Mouse (Mus musculus) myocyte (in vitro differentiated cells): ENCODE measurements around the gene Olfr50. TPM values are rescaled to one million over a fixed set of nuclear protein-coding genes. Genes with fewer than 3 reads are reported as not detected.

Experiments
- H3K27me3 ChIP-seq: one replicate; pipeline ENCODE4 v1.6.1; 2011; ENCODE audit not compliant: control insufficient read depth, insufficient read depth, insufficient read length
- H3K36me3 ChIP-seq: one replicate; pipeline ENCODE4 v1.6.1; 2011; ENCODE audit not compliant: control insufficient read depth, insufficient read depth
- H3K4me2 ChIP-seq: one replicate; pipeline ENCODE4 v1.6.1; 2011; ENCODE audit warnings: low read depth, control low read depth
- H3K4me3 ChIP-seq: one replicate; pipeline ENCODE4 v1.5.1; 2011; ENCODE audit warnings: mild to moderate bottlenecking, control low read depth, moderate library complexity
- H3K79me2 ChIP-seq: one replicate; pipeline ENCODE4 v1.6.1; 2011; ENCODE audit not compliant: control insufficient read depth, insufficient read depth
- H3ac ChIP-seq: one replicate; pipeline ENCODE4 v1.6.1; 2011; ENCODE audit not compliant: control insufficient read depth, insufficient read length
- CEBPB ChIP-seq: IDR thresholded peaks from 2 replicates; pipeline ENCODE4 v1.6.1; 2011; ENCODE audit warnings: mild to moderate bottlenecking, moderate library complexity; ENCODE audit not compliant: poor library complexity, insufficient read depth, severe bottlenecking
- E2F4 ChIP-seq: IDR thresholded peaks from one replicate; pipeline ENCODE4 v1.6.1; 2011; ENCODE audit warnings: mild to moderate bottlenecking, control low read depth, moderate library complexity; ENCODE audit not compliant: insufficient read depth
- MAX ChIP-seq: IDR thresholded peaks from one replicate; pipeline ENCODE4 v1.6.1; 2011; ENCODE audit warnings: low read depth, mild to moderate bottlenecking, control low read depth
- MYOD1 ChIP-seq, 3 experiments: IDR thresholded peaks; one replicate each; pipeline ENCODE4 v1.6.1; 2011; ENCODE audit warnings: control low read depth in 2 of 3, low read depth in 2 of 3, mild to moderate bottlenecking in 2 of 3, moderate library complexity in 1 of 3; ENCODE audit not compliant: insufficient read length in 2 of 3, control insufficient read depth in 1 of 3
- MYOG ChIP-seq, 3 experiments: IDR thresholded peaks; one replicate each; pipeline ENCODE4 v1.6.1; 2011; ENCODE audit warnings: control low read depth in 2 of 3, low read depth in 2 of 3, mild to moderate bottlenecking in 2 of 3; ENCODE audit not compliant: insufficient read length in 2 of 3, control insufficient read depth in 1 of 3, insufficient read depth in 1 of 3
- POLR2A ChIP-seq: IDR thresholded peaks from one replicate; pipeline ENCODE4 v1.6.1; 2011; ENCODE audit warnings: low read depth, mild to moderate bottlenecking, control low read depth, moderate library complexity; ENCODE audit not compliant: insufficient read length
- POLR2AphosphoS2 ChIP-seq: IDR thresholded peaks from one replicate; pipeline ENCODE4 v1.6.1; 2011; ENCODE audit warnings: low read depth, control low read depth; ENCODE audit not compliant: insufficient read length
- REST ChIP-seq: IDR thresholded peaks from one replicate; pipeline ENCODE4 v1.6.1; 2011; ENCODE audit warnings: mild to moderate bottlenecking, control low read depth, moderate library complexity; ENCODE audit not compliant: insufficient read depth, insufficient read length
- SRF ChIP-seq: IDR thresholded peaks from one replicate; pipeline ENCODE4 v1.6.1; 2011; ENCODE audit warnings: low read depth; ENCODE audit not compliant: control insufficient read depth, insufficient read length
- TCF12 ChIP-seq: IDR thresholded peaks from one replicate; pipeline ENCODE4 v1.6.1; 2011; ENCODE audit warnings: mild to moderate bottlenecking, control low read depth; ENCODE audit not compliant: poor library complexity, insufficient read depth, severe bottlenecking
- TCF3 ChIP-seq: IDR thresholded peaks from one replicate; pipeline ENCODE4 v1.6.1; 2011; ENCODE audit warnings: low read depth, control low read depth; ENCODE audit not compliant: insufficient read length
- USF1 ChIP-seq: IDR thresholded peaks from one replicate; pipeline ENCODE4 v1.6.1; 2011; ENCODE audit warnings: low read depth, mild to moderate bottlenecking, control low read depth, moderate library complexity
- polyA plus RNA-seq: library from polyadenylated mRNA; unstranded; fragments of >200 nt; fragmentation: generic; extraction: Trizol; gene quantifications from one replicate; pipeline ENCODE4 v1.2.1, GENCODE M21; 2012; ENCODE audit warnings: missing spikeins

The Olfr50 gene
- polyA plus RNA-seq: not detected

DNA sequence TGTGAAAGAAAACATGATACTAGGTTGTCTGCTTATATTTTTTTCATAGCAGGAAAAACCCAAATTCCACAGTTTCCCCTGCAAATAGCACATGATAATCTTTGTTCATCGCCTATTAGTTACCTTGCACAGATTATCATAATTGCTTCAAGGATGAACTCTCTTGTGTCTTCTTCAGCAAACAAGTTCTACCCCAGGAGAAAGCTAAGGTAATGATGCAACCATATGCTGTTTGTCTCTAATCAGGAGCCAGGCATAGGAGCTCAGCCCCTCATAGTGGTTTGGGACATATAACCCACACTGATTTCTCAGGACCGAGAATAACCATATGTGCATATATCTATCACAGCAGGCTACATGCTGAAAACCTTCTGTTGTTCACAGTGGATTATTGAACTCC lies at the start of gene Olfr50:
Gene Olfr50, plus strand, starts transcription at position 301 of the 400 bp plus-strand sequence.
- Histone ChIP-seq H3K36me3 (no peaks in the 10 kb centered on the region), H3K4me3 (no peak within 1 kb of the TSS), H3ac (no peak within 1 kb of the TSS), H3K27me3 (no peaks in the 10 kb centered on the region), H3K79me2 (no peaks in the 10 kb centered on the region), H3K4me2 (no peak within 1 kb of the TSS)
- TF ChIP-seq CEBPB (no peak), POLR2AphosphoS2 (no peak), SRF (no peak), POLR2A (no peak), MYOD1 (IDR thresholded peaks at IDR 0.05; ENCODE audit: control insufficient read depth in 1 of 3, insufficient read length in 2 of 3, low read depth in 2 of 3) (no peak), REST (no peak), E2F4 (no peak), MAX (no peak), TCF12 (no peak), TCF3 (no peak), USF1 (no peak), MYOG (IDR thresholded peaks at IDR 0.05; ENCODE audit: control insufficient read depth in 1 of 3, insufficient read depth in 1 of 3, insufficient read length in 2 of 3, low read depth in 2 of 3) (no peak)

DNA sequence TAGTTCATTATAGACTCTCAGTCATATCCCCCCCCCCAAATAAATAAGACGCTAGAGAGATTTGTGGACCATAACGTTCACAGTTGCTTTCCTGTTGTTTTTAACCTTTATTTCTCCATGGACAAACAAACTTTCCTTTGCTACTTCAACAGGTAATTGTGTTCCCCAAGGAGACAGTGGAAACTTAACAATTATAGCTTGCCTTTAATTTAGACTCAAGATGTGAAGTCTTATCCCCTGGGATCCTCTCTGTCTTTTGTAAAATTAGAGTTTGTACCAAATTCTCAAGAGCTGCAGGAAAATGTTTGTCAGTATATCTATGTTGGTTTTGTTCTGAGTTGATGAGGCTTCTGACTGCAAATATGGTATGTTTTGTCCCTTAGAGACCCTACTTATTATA lies 6.4 kb upstream of the Olfr50 start, which contains the start of gene Olfr348:
Gene Olfr348, plus strand, starts transcription at position 301 of the 400 bp plus-strand sequence.
- Histone ChIP-seq H3K79me2 (no peaks in the 10 kb centered on the region), H3K27me3 (no peaks in the 10 kb centered on the region), H3K4me2 (no peak within 1 kb of the TSS), H3K36me3 (no peaks in the 10 kb centered on the region), H3ac (no peak within 1 kb of the TSS), H3K4me3 (no peak within 1 kb of the TSS)
- no peak for TF ChIP-seq E2F4

- no peaks in the 10 kb centered on the region for H3K27me3 ChIP-seq
- H3K4me3 ChIP-seq: no peak within 1 kb of the TSS
- no peak within 1 kb of the TSS for H3ac ChIP-seq
- no peak for TF ChIP-seq USF1
- TF ChIP-seq SRF: no peak
- no peak for TF ChIP-seq MYOD1 (IDR thresholded peaks at IDR 0.05; ENCODE audit: control insufficient read depth in 1 of 3, insufficient read length in 2 of 3, low read depth in 2 of 3)
- no peak for TF ChIP-seq MYOG (IDR thresholded peaks at IDR 0.05; ENCODE audit: control insufficient read depth in 1 of 3, insufficient read depth in 1 of 3, insufficient read length in 2 of 3, low read depth in 2 of 3)
- TF ChIP-seq CEBPB: no peak
- no peak for TF ChIP-seq REST
- no peak for TF ChIP-seq POLR2A
- no peak for TF ChIP-seq MAX
- TF ChIP-seq E2F4: no peak
- no peak for TF ChIP-seq POLR2AphosphoS2
- no peak for TF ChIP-seq TCF12
- TF ChIP-seq TCF3: no peak
- no peak within 1 kb of the TSS for H3K4me2 ChIP-seq
- H3K79me2 ChIP-seq: no peaks in the 10 kb centered on the region
- H3K36me3 ChIP-seq: no peaks in the 10 kb centered on the region
Measured at GRCm38 (mm10) chr2:36816932-36817331, 26.6 kb downstream of the Olfr50 start, which contains the start of gene Olfr3. Gene Olfr3, minus strand, starts transcription at chr2:36817032.

- Histone ChIP-seq H3K27me3 (no peaks in the 10 kb centered on the region), H3K36me3 (no peaks in the 10 kb centered on the region), H3K79me2 (no peaks in the 10 kb centered on the region), H3K4me3 (no peak within 1 kb of the TSS), H3ac (no peak within 1 kb of the TSS), H3K4me2 (no peak within 1 kb of the TSS)
- TF ChIP-seq MYOG (IDR thresholded peaks at IDR 0.05; ENCODE audit: control insufficient read depth in 1 of 3, insufficient read depth in 1 of 3, insufficient read length in 2 of 3, low read depth in 2 of 3): no peak
- no peak for TF ChIP-seq MYOD1 (IDR thresholded peaks at IDR 0.05; ENCODE audit: control insufficient read depth in 1 of 3, insufficient read length in 2 of 3, low read depth in 2 of 3)
- no peak for TF ChIP-seq POLR2A
- no peak for TF ChIP-seq REST
- no peak for TF ChIP-seq E2F4
- no peak for TF ChIP-seq POLR2AphosphoS2
- no peak for TF ChIP-seq CEBPB
- no peak for TF ChIP-seq TCF12
- TF ChIP-seq USF1: no peak
Measured at GRCm38 (mm10) chr2:36846010-36846409, 55.7 kb downstream of the Olfr50 start, which contains the start of gene Olfr350. Gene Olfr350, plus strand, starts transcription at chr2:36846310.

Other genes with a start within 250 kb of the Olfr50 start
- not detected for gene Olfr344, start 223.9 kb upstream of the Olfr50 start, polyA plus RNA-seq
- not detected for gene Olfr345, start 150.5 kb upstream of the Olfr50 start, polyA plus RNA-seq
- gene Olfr346, start 104.8 kb upstream of the Olfr50 start, polyA plus RNA-seq: not detected
- gene Olfr347, start 58.6 kb upstream of the Olfr50 start, polyA plus RNA-seq: not detected
- not detected for gene Olfr348, start 6.3 kb upstream of the Olfr50 start, polyA plus RNA-seq
- gene Olfr3, start 26.5 kb downstream of the Olfr50 start, polyA plus RNA-seq: not detected
- gene Olfr350, start 55.8 kb downstream of the Olfr50 start, polyA plus RNA-seq: not detected
- not detected for gene Olfr351, start 72.1 kb downstream of the Olfr50 start, polyA plus RNA-seq
- not detected for gene Olfr352, start 77.9 kb downstream of the Olfr50 start, polyA plus RNA-seq
- not detected for gene Olfr353, start 102.4 kb downstream of the Olfr50 start, polyA plus RNA-seq
- gene Olfr354, start 115.1 kb downstream of the Olfr50 start, polyA plus RNA-seq: not detected
- not detected for gene Olfr355, start 138.4 kb downstream of the Olfr50 start, polyA plus RNA-seq
- not detected for gene Olfr356, start 146.6 kb downstream of the Olfr50 start, polyA plus RNA-seq
- gene Olfr357, start 203.3 kb downstream of the Olfr50 start, polyA plus RNA-seq: not detected
- not detected for gene Olfr358, start 218.8 kb downstream of the Olfr50 start, polyA plus RNA-seq